Comparison of ENCODE assay signal across 8 mouse cellular contexts in genomic region chr9:54068777-54069176, GRCm38 (mm10). TPM values are rescaled to one million over a fixed set of nuclear protein-coding genes. Genes with fewer than 3 reads are reported as not detected.
DNase-seq lines count a peak whose midpoint lies in the region; ATAC-seq lines count a peak whose summit lies in the region.

No protein-coding gene starts in this region.

- DNase-seq in Muller cell, postnatal 12 days (ENCODE audit: inconsistent ontology term), result peak; percentile 69
- DNase-seq in cerebellum, adult 9-11 months, result peak; percentile 40
- peak; percentile 12 to 44 for DNase-seq in frontal cortex, postnatal 10 days (ENCODE audit: low spot score in 2 of 2)
- DNase-seq in hindbrain, embryonic 11.5 days (ENCODE audit: low spot score), result peak; percentile 65
- DNase-seq in layer of hippocampus, postnatal 10 days (ENCODE audit: low spot score in 2 of 2), result peak; percentile 70 to 76
- DNase-seq in ovary, postnatal 10 days (ENCODE audit: low spot score), result peak; percentile 18
- no peak for DNase-seq in thymus, postnatal 14 days

- peaks cover 5% of the 10 kb centered on the region; the same call in 1 of the 2 replicates for H3K27me3 ChIP-seq in hindbrain, embryonic 11.5 days (ENCODE audit: control insufficient read depth, insufficient read depth, low read length)
- H3K27me3 ChIP-seq in lung, embryonic 15.5 days, result peaks cover 34% of the 10 kb centered on the region

- ATAC-seq in hindbrain, embryonic 11.5 days (ENCODE audit: low FRiP score), result no peak
- peak; percentile 76; the same call in 1 of the 2 replicates for ATAC-seq in lung, embryonic 15.5 days (ENCODE audit: borderline replicate concordance, extremely low read depth, low FRiP score, low TSS enrichment)

- no peaks in the 10 kb centered on the region for H3K36me3 ChIP-seq in hindbrain, embryonic 11.5 days (ENCODE audit: control insufficient read depth, insufficient read depth, low read length)
- no peaks in the 10 kb centered on the region for H3K36me3 ChIP-seq in lung, embryonic 15.5 days

- H3K9me3 ChIP-seq in hindbrain, embryonic 11.5 days (ENCODE audit: control insufficient read depth, low read length), result no peaks in the 10 kb centered on the region
- no peaks in the 10 kb centered on the region for H3K9me3 ChIP-seq in lung, embryonic 15.5 days

- H3K4me2 ChIP-seq in hindbrain, embryonic 11.5 days (replicated peaks; ENCODE audit: low read depth, low read length), result peak overlapping the region; percentile 99
- H3K4me2 ChIP-seq in lung, embryonic 15.5 days, result peak overlapping the region; percentile 95

- H3K4me3 ChIP-seq in hindbrain, embryonic 11.5 days (ENCODE audit: low read depth, low read length), result peak overlapping the region; percentile 57
- peak overlapping the region; percentile 48 for H3K4me3 ChIP-seq in lung, embryonic 15.5 days

- H3K27ac ChIP-seq in hindbrain, embryonic 11.5 days (ENCODE audit: low read depth, low read length), result no peak overlapping the region
- H3K27ac ChIP-seq in lung, embryonic 15.5 days, result no peak overlapping the region

- H3K4me1 ChIP-seq in hindbrain, embryonic 11.5 days (replicated peaks; ENCODE audit: control insufficient read depth, insufficient read depth, low read length), result no peaks in the 10 kb centered on the region
- peaks cover 9% of the 10 kb centered on the region; the same call in 1 of the 2 replicates for H3K4me1 ChIP-seq in lung, embryonic 15.5 days

- H3K9ac ChIP-seq in hindbrain, embryonic 11.5 days (ENCODE audit: low read depth, low read length), result peak overlapping the region; percentile 64; the same call in 1 of the 2 replicates
- H3K9ac ChIP-seq in lung, embryonic 15.5 days, result peak overlapping the region; percentile 44

- WGBS in hindbrain, embryonic 11.5 days, result 1% methylated on average over 11 of the region's 11 CpGs
- WGBS in lung, embryonic 15.5 days, result 0% methylated on average over 11 of the region's 11 CpGs

RNA-seq across cellular contexts. Expression of gene Tnfaip8l3, which starts 0.6 kb away (rescaled TPM):
- polyA plus RNA-seq in hindbrain, embryonic 11.5 days (2014; fragmentation: Nextera tagmentation; extraction: Ambion mirVana), result 0.14 and 0.18 TPM in 2 replicates
- 10 to 100 TPM; 18.8 to 19.1 TPM for total RNA-seq in layer of hippocampus, postnatal 10 days (2021)
- 0.59 and 0.70 TPM in 2 replicates for polyA plus RNA-seq in lung, embryonic 15.5 days (2015; fragmentation: Nextera tagmentation; extraction: Ambion mirVana)
